Mouse (Mus musculus): ENCODE results near the gene Psmd6.
A peak's percentile ranks its signal among the peaks of the same experiment; 100 is the strongest.

Gene Psmd6

DNA sequence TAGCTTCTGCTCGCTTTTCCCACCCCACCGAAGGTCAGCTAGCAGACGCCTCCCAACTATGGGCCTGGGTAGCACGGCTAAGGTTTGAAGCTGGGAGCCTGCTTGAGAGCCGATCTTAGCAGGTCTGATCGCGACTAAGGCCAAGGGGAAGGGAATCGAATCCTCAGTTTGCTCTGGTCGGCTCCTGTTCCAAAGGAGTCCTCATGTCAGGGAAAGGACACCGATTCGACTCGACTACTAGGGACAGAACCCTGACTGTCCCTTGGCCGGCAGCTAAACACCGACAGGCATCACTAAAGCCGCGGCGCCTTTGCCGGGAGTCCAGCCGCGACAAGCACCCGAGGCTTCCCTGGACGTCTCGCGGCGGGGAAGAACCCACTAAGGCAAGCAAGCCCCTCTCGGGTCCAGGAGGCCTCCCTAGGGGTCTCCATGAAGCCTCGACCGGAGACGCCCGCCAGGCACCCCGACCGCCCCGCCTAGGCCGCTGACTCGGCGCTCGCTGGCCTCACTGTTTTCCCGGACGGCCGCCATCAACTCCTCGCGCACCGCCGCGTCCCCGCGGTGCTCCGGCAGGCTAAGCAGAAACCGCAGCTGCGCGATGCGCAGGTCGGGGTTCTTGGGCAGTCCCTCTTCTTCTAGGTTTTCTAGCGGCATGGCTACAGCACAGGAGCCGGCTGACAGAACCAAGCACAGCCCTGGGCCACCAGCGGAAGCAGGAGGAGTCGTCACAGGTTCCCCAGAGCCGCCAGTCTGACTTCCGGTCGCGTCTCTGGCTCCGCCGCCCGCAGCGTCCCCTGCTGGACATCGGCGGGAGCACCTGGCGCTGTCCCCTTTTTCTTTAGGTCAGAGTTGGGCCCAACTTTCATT, at the start of gene Psmd6:
Gene Psmd6, minus strand, starts transcription at position 755 of the 867 bp plus-strand sequence.
- peak; percentile 92 for DNase-seq (ENCODE audit: low read depth)

DNA sequence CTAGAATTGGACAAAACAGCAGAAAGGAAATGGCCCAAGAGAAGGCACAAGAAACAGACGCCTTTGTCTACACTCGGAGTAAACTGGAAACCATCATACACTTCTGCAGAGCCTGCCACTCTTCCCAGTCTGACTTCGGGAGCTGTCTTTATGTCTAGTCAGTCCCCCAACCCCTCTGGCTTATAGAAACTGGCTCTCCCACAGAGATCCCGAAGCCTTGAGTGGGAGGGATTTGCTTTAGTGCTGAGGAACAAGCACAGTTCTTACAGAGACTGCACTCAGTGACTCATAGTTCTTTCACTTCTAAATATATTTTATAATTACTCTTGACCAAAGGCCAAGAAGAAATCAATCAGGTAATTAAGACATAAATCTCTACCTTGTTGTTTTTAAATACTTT, 10.1 kb downstream of the Psmd6 start:
- DNase-seq (ENCODE audit: low read depth): no peak

DNA sequence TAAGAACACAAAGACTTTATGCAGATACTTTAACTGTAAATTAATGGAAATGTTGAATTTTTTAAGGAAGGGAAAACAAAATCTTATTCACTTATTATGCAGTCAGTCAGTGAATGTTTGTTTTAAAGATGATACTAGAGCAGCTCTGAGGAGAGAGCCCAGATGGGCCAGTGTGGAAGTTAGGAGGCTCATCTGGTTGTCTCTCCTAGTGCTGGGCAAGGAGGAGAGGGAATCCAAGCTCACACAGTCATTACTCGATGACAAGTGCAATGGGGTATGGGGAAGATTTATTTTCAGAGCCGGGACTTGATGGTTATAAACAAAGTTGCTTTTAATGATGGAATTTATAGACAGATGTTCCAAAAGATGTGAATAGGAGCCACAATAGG, 15.9 kb downstream of the Psmd6 start:
- no peak for DNase-seq (ENCODE audit: low read depth)

DNA sequence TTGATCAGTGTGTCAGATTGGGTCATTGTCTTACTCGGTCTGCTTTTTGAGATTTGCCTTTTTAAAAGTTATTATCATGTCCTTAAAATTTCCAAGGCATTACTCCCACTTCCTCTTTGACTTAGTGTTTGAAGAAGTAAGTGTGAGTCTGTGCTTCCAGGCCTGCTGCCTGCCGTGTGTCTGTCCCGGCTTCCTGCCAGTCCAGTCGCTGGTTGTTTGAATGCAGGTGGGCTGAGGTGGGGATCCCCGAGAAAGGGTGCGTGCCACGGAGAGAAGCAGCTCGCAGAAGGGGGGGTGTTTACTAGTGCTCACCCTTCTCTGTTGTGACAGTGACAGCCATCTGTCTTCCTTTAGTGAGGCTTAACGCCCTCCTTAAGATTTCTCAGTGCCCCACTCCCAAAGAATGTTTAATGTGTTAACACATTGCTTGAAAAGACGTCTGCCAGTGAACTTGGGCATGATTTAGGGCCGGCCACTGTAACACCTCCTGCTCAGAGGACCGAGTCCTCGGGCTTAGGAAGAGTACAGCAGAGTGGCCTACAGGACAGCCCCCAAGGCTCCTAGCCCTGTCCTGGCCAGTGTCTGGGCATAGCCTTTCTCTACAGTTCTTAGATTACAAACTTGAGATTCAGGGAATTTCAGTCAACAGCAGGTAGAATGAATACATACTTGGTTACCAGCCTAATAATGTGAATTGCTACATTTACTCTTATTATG, 16.4 kb downstream of the Psmd6 start:
- DNase-seq (ENCODE audit: low read depth): no peak

DNA sequence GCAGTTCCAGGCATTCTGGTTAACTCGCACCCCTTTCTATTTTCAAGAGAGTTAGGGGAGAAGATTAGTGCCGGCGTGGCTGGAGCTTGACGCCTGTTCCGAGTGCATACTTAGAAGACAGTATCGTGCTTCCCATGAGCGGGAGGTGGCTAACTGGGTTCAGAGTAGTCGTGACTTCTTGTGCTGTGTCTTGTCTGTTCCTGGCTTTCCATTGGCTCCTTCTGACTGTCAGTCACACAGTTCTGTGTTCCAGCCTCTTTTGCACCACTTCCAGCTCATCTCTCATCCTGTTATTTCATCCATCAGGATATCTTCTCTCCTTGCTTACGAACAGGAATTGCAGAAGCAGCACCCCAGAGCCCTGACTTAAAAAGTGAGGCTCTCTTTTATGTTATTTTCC, 19.5 kb downstream of the Psmd6 start:
- DNase-seq (ENCODE audit: low read depth): no peak

DNA sequence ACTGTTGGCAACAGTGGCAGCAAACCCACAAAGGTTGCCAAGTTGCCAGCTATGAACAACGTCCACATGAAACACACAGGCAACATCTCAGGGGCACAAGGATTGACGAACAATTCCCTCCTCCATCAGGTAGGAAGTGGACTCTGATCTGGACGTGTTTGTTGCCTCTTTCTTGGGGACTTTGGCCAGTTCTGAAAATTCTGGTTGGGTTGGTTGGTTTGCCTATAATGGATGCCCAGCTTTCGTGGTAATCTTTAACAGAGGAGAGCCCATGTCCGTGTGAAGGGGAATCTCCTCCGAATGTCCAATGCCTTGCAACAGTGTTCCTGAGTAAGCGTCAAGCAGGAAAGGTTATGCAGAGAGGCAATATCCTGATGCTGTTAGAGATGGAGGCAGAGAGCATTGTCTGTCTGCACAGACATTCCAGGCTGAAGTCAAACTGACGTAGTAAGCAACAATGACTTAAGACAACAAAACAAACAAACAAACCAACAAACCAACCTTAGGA, 20.0 kb downstream of the Psmd6 start:
- DNase-seq (ENCODE audit: low read depth): no peak

DNA sequence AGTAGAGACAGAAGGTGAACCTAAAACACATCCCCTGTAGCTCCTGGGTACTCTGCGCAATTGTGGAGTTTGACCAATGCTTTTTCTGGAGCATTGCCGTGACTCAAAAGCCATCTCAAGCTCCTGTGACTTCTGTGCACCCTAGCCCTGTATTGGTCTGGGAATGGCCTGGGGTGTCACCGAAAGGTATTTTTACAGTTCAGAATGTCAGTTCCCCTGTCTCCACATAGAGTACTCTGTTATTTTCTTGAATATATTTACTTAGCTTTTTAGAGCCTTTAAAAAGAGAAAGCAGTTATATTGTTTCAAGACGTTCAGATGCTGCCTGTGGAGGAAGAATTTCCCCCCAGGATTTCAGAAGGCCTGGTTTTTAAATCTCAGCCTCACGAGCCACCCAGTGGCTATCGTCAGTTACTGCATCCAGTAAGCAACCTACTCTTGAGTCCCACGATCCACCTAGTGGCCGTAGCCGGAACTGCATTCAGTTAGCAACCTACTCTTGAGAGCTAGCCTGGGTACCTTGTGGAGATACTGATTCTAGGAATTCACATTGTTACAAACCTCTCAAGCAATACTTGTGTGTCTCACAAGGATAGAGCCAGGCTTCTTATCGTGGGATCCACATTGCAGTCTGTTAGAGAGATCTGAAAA, 22.3 kb downstream of the Psmd6 start:
- DNase-seq (ENCODE audit: low read depth): peak; percentile 92

DNA sequence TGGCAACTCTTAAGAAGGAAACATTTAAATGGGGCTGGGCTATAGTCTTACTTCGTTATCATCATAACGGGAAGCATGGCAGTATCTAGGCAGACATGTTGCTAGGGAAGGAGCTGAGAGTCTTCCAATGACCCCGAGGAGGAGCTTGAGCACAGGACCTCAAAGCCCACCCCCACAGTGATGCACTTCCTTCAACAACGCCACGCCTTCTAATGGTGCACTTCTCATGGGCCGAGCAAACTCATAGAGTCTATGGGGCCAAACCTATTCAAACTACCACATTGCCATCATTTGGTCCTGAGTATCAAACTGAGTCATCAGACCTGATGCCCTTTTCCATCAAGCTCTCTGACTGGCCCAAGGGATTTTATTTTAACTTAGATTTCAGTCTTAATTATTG, 30.2 kb downstream of the Psmd6 start:
- no peak for DNase-seq (ENCODE audit: low read depth)

DNA sequence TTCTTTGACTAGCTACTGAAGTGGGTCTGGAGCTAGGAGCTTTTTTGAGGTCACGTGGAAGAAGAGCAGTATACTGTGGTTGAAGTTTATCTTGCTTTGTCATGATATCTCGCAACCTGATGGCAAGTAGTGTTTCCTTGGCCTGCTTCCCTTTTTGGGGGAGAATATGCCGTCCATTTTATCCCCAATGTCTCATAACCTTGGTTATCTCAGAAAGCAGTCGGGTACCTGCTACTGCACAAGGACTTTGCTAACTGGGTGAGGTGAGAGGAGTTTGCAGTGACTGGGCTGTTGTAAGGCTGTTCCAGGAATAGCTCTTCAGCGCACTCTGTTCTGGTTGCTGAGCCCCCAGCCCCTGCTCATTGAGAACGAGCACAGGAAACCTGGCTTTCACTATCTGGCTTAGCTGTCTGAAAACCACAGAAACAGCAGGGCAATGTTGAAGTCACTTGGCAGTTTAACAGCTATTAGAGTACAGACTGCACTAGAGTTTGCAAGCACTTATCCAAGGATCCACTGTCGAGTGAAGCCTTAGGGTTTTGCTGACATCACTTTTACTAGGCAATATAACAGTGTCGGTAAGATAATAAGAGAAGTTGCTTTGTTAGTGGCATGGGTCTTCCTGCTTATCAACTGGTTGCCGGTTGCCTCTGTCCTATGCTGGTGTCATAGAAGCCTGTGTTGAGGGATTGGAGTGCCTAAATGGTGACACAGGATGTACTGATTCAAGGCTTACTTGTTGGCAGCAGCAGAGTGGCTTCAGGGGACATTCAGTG, 32.6 kb downstream of the Psmd6 start:
- no peak for DNase-seq (ENCODE audit: low read depth)

DNA sequence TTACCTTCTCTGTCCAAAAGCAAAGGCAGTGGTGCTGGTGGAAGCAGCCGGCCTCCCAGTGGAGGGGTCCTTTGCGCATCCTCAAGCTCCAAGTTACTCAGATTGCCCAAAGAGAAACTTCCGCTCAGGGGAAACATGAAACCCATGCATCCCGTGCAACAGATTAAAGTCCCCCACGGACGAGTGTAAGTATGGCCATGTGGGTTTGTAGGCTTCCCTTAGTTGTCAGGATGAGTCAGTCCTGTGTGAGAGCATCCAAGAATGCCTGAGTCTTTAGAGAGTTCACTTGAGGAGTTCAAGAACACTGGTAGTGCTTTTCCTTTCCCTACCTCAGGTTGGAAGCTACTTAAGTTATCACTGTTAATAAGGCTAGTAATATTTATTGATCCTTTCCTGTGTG, 33.4 kb downstream of the Psmd6 start:
- peak; percentile 11 for DNase-seq (ENCODE audit: low read depth)

DNA sequence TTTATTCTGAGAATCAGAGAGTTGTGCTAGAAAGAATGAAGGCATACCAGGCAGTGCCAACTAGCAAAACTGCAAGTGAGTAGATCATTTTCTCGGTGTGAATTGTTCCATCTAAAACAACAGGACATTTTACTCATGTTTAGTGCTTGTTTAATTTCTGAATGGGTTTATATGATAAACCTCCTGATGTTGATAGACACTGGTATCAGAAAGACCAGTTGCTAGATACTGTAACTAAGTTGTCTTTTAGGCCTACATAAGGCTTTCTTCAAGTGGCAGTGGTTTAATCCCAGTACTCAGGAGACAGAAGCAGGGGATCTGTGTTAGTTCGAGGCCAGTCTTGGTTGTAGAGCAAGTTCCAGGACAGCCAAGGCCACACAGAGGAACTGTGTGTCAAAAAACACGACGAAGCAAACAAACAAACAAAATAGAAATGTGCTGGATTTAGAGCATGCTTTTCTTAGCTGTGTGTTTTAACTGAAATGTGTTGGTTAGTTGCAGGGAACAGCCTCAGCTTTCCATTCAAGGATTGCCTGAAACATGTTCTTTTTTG, 34.0 kb downstream of the Psmd6 start:
- DNase-seq (ENCODE audit: low read depth): no peak

DNA sequence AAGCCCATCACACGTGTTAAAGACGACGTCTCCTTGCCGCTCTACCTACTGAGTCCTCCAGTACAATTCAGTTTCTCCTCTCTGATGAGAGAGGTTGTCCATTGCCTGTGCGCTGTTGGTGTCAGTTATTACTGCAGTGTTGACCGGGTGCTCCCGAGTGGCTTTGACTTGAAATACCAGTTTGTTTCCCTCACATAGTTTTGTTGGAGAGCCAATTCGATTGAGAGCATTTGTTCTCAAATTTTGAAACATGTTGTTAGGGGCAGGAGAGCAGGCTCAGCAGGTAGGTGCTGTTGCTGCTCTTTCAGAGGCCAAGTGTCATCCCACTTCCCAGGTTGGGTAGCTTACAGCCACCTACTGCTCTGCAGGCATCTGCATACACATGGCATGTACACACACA, 37.0 kb downstream of the Psmd6 start:
- DNase-seq (ENCODE audit: low read depth): no peak

DNA sequence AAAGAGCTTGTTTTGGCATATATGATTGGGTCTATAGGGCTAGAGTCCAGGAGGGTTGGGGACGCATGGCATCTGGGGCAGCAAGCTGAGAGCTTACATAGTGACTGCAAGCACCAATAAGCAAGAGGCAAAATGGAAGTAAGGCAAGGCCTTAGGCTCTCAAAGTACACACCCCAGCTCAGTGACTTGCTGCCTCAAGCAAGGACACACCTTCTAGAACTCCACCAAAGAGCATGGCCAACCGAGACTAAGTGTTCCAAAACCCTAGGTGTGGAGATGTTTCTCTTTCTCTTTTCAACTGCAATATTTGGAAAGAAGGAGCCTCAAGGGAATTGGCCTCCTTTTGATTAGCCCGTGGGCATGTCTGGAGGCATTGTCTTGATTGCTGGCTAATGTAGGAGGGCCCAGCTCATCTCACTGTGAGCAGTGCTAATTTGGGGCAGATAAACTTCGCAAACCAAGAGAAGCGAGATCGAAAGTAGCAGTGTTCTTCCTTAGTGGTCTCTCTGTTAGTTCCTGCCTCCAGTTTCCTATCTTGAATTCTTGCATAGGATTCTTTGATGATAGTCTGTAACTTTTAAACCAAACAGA, 40.1 kb downstream of the Psmd6 start:
- DNase-seq (ENCODE audit: low read depth): no peak

DNA sequence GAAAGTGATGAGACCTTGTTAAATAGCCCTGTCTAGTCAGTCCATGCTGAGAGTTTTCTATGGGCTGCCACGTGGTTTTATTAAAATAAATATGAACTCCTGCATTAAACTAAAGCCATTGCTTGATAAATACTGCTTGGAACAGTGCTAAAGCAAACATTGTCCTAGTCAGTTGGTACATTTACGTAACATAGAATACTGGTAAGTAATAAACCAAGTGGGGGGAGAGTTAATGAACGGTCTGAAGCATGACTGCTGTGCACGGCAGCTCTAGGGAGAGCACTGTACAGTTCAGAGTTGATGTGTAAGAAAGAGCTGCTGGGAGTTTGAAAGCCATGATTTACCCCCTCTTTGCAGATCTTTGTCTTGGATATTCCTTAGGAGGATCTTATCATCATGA, 49.3 kb downstream of the Psmd6 start:
- DNase-seq (ENCODE audit: low read depth): peak; percentile 40

DNA sequence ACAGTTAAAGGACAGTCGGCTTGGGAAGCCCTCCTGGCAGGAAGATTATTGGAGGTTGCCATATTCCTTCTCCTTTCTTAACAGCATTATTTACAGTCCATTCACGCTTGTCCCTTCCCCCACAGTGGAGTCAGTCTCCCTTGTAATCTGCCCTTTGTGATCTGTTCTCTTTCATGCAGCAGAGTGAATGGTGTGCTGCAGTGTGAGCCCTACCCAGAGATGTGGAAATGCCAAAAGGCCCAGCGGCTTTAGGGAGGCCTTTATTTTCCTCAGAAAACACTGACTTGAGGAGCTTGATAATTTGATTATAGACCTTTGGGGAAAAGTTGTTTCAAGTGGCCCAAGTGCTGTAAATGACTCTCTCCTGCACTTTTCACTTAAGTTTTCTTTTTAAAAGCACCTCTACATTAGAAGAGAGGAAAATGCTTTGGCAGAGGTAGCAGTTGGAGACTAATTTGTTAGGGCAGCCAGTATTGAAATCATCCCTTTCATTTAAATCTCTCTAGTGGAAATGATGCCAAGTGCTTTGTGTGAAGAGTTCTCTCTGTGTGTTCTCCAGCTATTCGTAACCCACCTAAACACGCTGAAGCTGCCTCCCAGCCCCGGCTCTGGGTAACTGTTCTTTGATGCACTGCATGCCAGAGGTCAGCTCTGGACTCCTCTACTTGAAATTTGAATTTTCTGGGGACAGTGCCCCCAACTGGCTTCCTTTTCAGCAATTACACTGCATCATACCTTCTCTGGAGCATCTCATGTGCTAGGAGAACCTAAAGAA, 50.1 kb downstream of the Psmd6 start:
- DNase-seq (ENCODE audit: low read depth): no peak

DNA sequence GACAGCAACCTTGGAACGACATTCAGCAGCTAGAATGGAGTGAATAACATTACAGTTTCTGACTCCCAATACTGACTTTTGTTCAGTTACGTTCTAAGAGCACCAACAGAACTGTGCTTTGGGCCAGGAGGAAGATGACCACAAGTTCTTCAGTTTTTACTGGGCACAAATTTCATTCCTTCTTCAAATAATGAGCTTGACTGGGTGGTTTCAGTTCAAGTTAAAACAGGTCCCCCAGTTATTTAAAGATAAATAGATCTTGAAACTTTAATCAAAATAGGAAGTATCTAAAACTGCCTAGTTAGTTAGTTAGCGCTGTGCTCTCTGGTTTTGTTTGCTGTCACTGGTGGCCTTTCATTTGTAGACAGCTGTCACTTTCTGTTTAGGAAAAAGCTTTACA, 52.2 kb downstream of the Psmd6 start:
- DNase-seq (ENCODE audit: low read depth): no peak

DNA sequence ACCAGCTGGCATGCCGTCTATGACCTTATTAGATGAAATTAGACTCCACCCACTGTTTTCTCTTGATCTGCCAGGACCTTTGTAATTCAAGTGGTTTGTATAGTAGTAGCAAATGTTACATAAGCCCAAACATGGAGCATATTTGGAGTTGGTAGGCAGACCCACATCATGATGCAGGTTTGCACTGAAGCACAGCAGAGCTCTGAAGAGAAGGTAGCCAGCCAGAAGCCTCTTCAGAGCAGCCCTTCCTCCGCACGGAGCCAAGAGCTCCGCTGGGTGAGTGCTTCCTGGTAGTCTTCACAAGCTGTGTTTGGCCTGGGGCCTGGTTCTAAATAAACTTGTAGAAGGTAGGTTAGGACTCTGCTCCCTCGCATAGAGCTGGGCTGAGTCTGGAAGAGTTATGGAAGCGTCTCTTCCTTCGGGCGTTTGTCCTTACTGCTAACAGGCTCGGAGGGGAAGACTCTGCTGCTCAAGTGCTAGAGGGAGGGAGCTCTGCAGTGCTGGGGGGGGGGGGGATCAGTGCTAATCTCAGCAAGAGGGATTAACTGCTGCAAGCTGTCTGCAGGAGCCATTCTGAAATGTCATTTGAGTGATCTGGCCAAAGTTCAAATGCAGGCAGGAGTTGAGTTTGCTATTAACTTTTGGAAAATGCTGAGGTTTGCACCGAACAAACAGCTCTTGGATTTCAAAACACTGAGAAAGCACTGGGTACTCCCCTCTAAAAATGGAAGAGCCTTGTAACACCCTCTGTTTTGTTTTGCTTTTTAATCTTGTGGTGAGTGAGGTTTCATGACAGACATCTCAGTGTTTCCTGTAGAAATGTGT, 52.9 kb downstream of the Psmd6 start:
- peak; percentile 15 for DNase-seq (ENCODE audit: low read depth)

DNA sequence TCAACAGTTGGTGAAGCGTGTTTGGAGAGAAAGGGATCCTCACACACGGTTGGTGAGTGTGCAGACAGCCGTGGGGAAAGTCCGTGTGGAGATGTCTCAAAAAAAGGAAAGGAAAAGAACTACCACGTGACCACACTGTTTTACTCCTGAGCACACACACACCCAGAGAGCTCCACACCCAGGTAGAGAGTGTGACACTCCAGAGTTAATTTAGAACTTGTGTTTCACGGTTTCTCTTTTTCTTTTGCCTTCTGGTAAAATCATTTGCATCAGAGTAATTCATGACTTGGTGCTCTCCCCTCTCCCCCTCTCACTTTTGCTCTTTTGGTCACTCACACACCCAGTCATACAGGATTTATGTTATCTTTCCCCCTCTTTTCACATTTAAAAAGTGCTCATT, 54.5 kb downstream of the Psmd6 start:
- DNase-seq (ENCODE audit: low read depth): no peak

DNA sequence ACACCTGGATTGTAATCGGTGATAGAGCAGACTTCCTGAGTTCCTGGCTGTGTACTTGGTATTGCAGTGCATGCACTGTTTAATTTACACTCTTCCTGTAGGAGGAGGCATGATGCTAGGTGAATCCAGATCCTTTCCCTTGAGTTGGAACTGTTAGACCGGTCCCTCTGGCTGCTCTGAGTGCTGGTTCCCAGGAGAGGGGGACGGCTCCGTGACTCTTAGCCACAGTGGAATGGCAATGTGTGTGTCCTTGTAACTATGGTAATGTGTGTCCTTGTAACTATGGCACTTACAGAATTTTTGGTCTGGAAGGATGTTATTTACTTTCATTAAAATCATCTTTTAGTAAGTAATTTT, 55.7 kb downstream of the Psmd6 start:
- no peak for DNase-seq (ENCODE audit: low read depth)

Measured in NIH3T3 (cell line).